Mouse (Mus musculus) activated CD4-positive, CD25-positive, alpha-beta regulatory T cell (primary cell): Measurements from ENCODE around the gene Dnajc17. TPM values are rescaled to one million over a fixed set of nuclear protein-coding genes. Genes with fewer than 3 reads are reported as not detected.

Experiments used
- polyA plus RNA-seq, 2 experiments: library from polyadenylated mRNA; unstranded; fragments of 100-300 nt; shearing (Covaris generic); gene quantifications; one replicate each; pipeline ENCODE4 v1.2.1; 2017

Gene Dnajc17
- 10 to 100 TPM; 19.2 to 32.5 TPM for polyA plus RNA-seq

DNA sequence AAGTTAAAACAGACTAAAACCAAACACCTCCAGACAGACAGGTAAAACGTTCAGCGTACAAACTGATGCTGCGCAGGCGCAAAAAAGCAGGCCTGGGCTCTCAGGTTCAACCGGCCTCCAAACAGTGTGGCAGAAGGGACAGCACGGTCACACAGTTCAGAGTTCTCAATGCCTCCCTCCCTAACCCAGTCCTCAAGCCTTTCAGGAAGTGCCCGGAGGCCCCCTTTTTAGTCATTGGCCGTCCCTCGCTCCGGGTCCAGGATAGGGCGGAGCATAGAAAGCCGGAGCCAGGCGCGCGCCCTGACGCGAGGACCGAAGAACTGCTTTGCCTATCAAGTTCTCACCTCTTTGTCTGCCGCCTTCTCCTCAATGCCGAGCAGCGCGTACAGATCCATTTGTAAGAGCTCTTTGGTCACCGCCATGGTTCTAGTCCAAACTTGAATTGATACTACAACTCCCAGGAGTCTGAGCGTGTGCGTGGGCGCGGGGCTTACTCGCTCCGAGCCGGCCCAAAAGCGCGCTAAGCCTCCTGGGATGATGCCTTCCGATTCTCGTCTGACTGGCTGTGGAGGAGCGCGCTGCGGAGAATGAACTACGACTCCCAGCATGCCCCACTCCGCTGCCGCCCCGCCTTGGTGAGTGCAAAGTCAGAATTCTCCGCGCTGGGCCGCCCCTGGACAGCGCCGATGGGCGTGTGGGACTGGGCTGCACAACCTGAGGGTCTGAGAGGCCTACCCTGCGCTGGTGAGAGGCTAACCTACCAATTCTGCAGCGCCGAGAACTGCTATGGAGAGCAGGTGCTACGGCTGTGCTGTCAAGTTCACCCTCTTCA is at the start of gene Dnajc17, which contains the start of gene Zfyve19:
Gene Dnajc17 (minus strand): TSS at position 452 of the 832 bp plus-strand sequence.
Gene Zfyve19 (plus strand): TSS at position 274 of the 832 bp plus-strand sequence.

DNA sequence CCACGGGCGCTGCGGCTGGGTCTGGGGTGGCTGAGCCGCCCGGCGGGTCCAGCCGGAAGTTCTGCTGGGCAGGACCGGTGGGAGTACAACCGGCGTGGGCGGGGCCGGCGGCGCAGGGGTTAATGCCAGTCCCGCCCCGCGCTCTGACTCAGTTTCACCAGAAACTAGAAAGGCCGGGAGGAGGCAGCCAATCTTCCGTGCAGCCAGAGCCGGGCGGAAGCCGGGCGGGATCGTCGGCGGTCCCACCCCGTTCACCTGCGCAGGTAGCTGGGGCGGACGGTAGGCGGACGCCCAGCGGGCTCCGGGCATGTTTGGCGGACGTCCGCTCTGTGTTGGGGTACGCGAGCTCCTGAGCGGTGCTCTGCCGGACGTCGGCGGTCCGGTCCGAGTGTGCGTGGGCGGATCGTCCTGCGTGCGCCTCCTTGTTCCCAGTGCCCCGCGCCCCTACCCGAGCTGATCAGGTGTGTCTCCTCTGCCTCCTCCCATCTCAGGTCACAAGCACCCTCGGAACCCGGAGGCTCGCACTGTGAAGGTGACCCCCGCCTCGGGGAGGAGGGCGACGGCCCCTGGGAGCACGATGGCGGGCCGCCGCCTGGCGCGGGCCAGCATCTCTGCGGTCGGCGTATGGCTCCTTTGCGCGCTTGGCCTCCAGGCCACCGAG is 28.7 kb upstream of the Dnajc17 start, which contains the start of gene Spint1:
Gene Spint1 (plus strand): TSS at position 153 of the 661 bp plus-strand sequence.

DNA sequence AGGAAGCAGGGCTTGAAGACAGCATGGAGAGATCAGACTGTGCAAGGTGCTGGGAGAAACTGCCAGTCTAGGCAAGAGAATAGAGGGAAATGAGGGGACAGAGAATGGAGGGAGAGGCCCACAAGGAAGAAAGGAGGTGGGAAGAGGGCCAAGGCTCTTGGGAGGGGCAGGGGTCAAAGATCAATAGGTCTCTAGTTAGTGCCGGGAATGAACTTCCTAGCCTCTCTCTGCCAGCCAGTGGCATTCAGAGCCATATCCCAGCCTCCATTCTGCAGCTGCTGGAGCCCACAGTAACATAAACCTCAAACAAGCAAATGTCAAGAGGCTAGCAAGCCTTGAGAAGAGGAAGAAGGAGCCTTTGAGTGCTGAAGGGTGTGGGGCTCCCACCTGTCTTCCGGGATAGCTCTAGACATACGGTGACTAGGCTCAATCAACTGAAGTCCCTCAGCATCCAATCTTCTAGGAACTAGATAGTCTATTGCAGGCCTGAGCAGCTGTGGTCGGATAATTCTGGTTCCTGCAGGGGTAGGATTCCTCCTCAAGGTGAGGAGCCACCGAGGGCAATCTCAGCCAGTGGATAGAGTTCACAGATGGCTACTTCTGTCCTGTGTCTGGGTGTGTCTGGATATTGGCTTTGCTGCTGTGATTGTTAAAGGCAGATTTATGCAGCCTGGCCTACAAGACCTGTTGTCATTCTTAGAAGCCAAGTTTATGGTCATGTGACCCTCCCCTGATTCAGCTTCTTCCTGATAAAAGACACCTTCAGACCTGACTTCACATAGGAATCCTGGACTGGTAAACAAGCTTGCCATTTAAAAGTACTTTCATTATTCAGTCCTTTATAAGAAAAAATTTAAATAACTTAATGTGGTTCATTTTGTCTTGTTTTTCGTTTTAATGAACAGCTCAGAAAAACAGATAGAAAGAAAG is 21.4 kb upstream of the Dnajc17 start, which contains the start of gene Ppp1r14d:
Gene Ppp1r14d (minus strand): TSS at position 132 of the 930 bp plus-strand sequence.

GRCm38 (mm10) chr2:119173991-119174651 is 34.5 kb downstream of the Dnajc17 start, which contains the start of gene Gm14137:
Gene Gm14137 (plus strand): TSS chr2:119174509.

DNA sequence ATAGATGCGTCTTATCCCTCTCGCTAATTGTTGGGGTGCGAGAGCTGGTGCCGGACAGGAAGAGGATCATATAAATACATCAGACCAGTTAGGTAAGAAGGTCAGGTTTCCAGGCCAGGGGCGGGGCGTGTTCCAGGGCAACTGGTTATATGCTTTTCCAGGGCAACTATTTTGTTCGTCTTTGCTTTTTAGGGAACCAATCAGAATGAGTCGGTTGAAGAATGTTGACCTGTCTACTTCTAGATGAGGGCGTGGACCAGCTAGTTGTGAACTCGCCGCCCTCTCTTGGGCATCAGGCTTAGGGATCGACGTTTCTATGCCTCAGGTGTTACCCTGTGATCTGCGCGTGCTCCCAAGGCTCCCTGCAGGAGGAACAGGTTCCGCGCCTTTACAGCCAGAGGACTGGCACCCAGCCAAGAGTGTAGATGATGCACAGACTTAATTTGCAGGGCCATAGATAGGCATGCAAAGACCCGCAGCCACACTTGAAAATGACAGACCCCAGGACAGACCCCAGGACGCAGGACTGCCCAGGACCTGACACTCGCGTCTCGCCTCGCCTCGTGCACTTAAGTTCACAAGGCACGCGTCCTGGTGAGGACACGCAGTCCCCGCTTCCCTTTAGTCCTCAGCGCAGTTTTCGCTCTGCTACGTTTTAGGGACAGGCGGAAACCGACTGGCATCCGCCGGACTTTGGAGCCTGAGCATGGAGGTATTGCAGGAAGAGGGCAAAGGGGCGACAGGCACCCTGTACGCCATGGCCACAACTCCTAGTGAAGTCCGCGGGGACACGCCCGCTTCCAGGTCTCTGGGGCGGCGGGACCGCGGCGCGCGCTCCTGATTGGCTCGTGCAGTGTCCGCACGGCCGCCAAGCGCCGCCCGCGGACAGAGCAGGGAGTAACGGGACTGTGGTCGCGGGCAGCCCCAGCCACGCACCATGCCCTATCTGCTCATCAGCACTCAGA is 41.4 kb downstream of the Dnajc17 start, which contains the start of gene Gchfr:
Gene Gchfr (plus strand): TSS at position 873 of the 965 bp plus-strand sequence.

DNA sequence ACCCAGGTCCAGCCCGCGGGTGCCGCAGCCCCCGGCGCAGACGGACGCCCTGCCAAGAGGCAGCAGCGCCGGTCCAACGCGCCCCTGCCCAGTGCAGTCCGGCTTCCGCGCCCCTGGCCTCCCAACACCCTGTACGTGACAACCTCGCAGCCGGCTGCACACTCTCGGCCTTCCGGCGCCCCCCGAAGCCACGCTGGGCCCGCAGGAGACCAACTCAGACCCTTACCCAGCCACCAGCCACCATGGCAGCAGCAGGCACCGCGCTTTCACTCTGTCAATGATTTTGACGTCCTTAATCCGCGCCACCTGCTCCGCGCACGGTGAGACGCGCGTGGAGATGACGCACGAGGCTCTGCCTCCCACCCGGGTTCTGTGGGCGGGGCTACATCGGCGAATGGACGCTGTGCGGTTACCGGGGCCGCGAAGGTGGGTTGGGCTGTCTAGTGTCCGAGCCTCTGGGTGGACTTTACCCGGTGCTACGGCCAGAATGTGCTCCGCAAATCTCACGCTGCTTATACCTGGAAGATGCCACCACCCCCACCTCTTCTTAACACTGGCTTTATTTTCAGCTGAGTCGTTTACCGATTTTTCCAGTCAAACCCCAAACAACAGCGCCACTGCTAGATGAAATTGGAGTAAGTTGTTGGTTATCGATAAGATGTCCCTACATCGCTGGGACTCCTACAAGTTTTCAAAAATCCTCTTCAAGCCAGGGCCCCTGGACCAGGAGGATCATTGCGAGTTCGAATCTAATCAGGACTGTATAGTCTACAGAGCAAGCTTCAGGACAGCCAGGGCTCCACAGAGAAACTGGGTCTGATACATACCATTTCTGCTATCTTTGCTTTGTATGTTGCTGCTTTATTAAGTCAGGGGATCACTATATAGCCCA is 51.7 kb downstream of the Dnajc17 start, which contains the start of gene Rmdn3:
Gene Rmdn3 (minus strand): TSS at position 354 of the 892 bp plus-strand sequence.

Other genes with a start within 250 kb of the Dnajc17 start
- 10 to 100 TPM; 23.9 to 25.4 TPM for gene Ccdc32, start 179.4 kb downstream of the Dnajc17 start, polyA plus RNA-seq
- 1 to 10 TPM; 1.8 to 2.1 TPM for gene Rpusd2, start 174.0 kb downstream of the Dnajc17 start, polyA plus RNA-seq
- 1 to 10 TPM; 8.8 to 9.2 TPM for gene Knl1, start 161.7 kb downstream of the Dnajc17 start, polyA plus RNA-seq
- gene Rad51, start 96.0 kb downstream of the Dnajc17 start, polyA plus RNA-seq, result 10 to 100 TPM; 15.3 to 16.5 TPM
- 10 to 100 TPM; 15.4 to 21.4 TPM for gene Rmdn3, start 51.8 kb downstream of the Dnajc17 start, polyA plus RNA-seq
- not detected for gene Gchfr, start 41.0 kb downstream of the Dnajc17 start, polyA plus RNA-seq
- under 1 TPM; 0.13 to 0.27 TPM for gene Gm14137, start 34.3 kb downstream of the Dnajc17 start, polyA plus RNA-seq
- 10 to 100 TPM; 35.1 to 45.8 TPM for gene Zfyve19, start 178 bp downstream of the Dnajc17 start, polyA plus RNA-seq
- gene Ppp1r14d, start 21.1 kb upstream of the Dnajc17 start, polyA plus RNA-seq, result not detected
- gene Spint1, start 28.6 kb upstream of the Dnajc17 start, polyA plus RNA-seq, result under 1 TPM; 0.36 to 0.97 TPM
- gene Rhov, start 62.5 kb upstream of the Dnajc17 start, polyA plus RNA-seq, result under 1 TPM in 1 of 2 experiments, not detected in 1; 0.56 TPM
- gene Vps18, start 79.9 kb upstream of the Dnajc17 start, polyA plus RNA-seq, result 10 to 100 TPM in 1 of 2 experiments, 1 to 10 TPM in 1; 9.7 to 12.7 TPM
- gene Dll4, start 117.0 kb upstream of the Dnajc17 start, polyA plus RNA-seq, result not detected
- under 1 TPM in 1 of 2 experiments, not detected in 1; 0.58 TPM for gene Chac1, start 142.4 kb upstream of the Dnajc17 start, polyA plus RNA-seq